Mouse (Mus musculus): ENCODE data around the gene Calm1. TPM values are rescaled to one million over a fixed set of nuclear protein-coding genes. Genes with fewer than 3 reads are reported as not detected.

The Calm1 gene
- total RNA-seq, 2 experiments from 2014 or later = 2,238 to 2,247 TPM

DNA sequence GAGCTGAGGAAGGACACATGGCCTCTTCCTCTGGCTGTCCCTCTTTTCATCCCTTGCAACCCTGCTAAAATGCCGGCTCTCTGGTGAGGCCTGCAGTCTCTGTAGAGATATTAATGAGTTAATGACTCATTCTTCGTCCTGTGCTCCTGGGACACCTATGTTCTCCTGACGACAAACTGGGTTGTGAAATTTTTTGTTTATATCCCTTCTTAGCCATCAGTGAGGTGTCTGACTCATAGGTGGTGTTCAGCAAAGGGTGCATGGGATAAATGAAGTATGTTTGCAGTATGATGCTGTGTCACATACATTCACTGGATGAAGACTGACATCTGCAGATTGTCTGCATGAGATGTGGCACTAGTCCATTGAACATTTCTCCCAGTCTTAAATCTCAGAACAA, 58.5 kb downstream of the Calm1 start:
- intact Hi-C loops (cut with DNase I) = no loop called here
- H3K27ac ChIP-seq = no peak overlapping the region
- no peak for DNase-seq (ENCODE audit: extremely low spot score in 1 of 2, low spot score in 2 of 2)
- no peak overlapping the region for H3K4me3 ChIP-seq
- TF ChIP-seq CTCF (IDR thresholded peaks at IDR 0.05) = no peak

Other genes starting within 250 kb of the Calm1 start
- 10 to 100 TPM in 1 of 2 experiments, 1 to 10 TPM in 1; 6.8 to 10.4 TPM for gene Kcnk13, start 234.9 kb upstream of the Calm1 start, total RNA-seq (2021)
- 100 to 1,000 TPM; 185 to 216 TPM for gene Psmc1, start 89.3 kb upstream of the Calm1 start, total RNA-seq (2021)
- gene Nrde2, start 39.8 kb upstream of the Calm1 start, total RNA-seq (2021) = 10 to 100 TPM; 17.3 to 21.9 TPM

Data from left cerebral cortex, adult 2 months (tissue).